In the genomic region with DNA sequence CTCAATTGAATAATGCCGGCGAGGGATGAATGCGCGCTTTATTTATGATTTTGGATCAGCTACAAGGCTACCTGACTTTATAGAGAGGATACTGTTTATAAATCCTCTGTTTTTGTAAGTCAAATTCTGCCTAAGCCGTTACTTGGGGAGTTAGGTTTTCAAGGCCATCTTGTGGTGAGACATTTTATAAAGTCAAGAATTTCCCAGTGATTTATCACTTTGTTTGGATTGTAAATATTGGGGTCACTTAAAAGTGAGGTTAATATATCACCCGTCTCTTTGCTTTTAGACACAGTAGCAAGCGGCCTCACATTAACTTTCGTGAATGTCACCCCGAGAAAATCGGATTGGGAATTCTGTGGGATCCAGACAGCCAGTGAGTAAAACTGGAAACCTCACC, we compare ENCODE assay signal across 21 mouse cellular contexts.
DNase-seq lines count a peak whose midpoint lies in the region; ATAC-seq and TF ChIP-seq lines count a peak whose summit lies in the region.
"Had no signal": no experiment of that assay in that cellular context is flagged by ENCODE, and none has a peak within 500 bp of the region (broad histone marks: within the 10 kb centered on the region; RNA-seq: fewer than 3 reads in every experiment).

No protein-coding gene starts in this region.

- H3K36me3 ChIP-seq in kidney, adult 2 months (ENCODE audit: control insufficient read depth, insufficient read depth, low read length) = no peaks in the 10 kb centered on the region
- H3K36me3 ChIP-seq in kidney, postnatal 0 days (ENCODE audit: insufficient read depth, low read length) = no peaks in the 10 kb centered on the region
- no peaks in the 10 kb centered on the region for H3K36me3 ChIP-seq in midbrain, postnatal 0 days (ENCODE audit: insufficient read depth, low read length)
- H3K36me3 ChIP-seq in midbrain, embryonic 15.5 days (replicated peaks) = no peaks in the 10 kb centered on the region
- H3K36me3 ChIP-seq: embryonic facial prominence, embryonic 10.5 days; G1E; heart, embryonic 10.5 days had no signal

- peak; percentile 3; the same call in 1 of the 2 replicates for TF ChIP-seq CTCF in gastrocnemius, adult 2 months (IDR thresholded peaks at IDR 0.05)
- TF ChIP-seq CTCF in kidney, adult 2 months (conservative IDR thresholded peaks at IDR 0.05; ENCODE audit: insufficient read depth, insufficient read length, low read depth, low read length) = no peak
- peak; percentile 40 for TF ChIP-seq CTCF in kidney, postnatal 0 days (IDR thresholded peaks at IDR 0.05; ENCODE audit: low read depth)
- peak; percentile 31 for TF ChIP-seq CTCF in midbrain, postnatal 0 days (IDR thresholded peaks at IDR 0.05)

- H3K9me3 ChIP-seq in kidney, postnatal 0 days (replicated peaks; ENCODE audit: low read length) = no peaks in the 10 kb centered on the region
- H3K9me3 ChIP-seq in midbrain, postnatal 0 days (ENCODE audit: low read length) = no peaks in the 10 kb centered on the region
- no peaks in the 10 kb centered on the region for H3K9me3 ChIP-seq in midbrain, embryonic 15.5 days
- H3K9me3 ChIP-seq: forebrain, embryonic 13.5 days; heart, embryonic 10.5 days had no signal

- H3K4me2 ChIP-seq in kidney, postnatal 0 days (ENCODE audit: low read length) = peak overlapping the region; percentile 8
- no peak overlapping the region for H3K4me2 ChIP-seq in midbrain, postnatal 0 days (ENCODE audit: low read depth, low read length, poor library complexity, severe bottlenecking)
- H3K4me2 ChIP-seq in midbrain, embryonic 15.5 days = no peak overlapping the region
- H3K4me2 ChIP-seq: forebrain, embryonic 13.5 days had no signal

- intact Hi-C loops in gastrocnemius, adult 2 months (cut with DNase I) = no loop called here

- no peak overlapping the region for H3K4me3 ChIP-seq in gastrocnemius, adult 2 months
- no peak overlapping the region for H3K4me3 ChIP-seq in kidney, adult 2 months (ENCODE audit: insufficient read depth, low read depth, low read length)
- H3K4me3 ChIP-seq in kidney, postnatal 0 days (replicated peaks; ENCODE audit: low read depth, low read length) = no peak overlapping the region
- no peak overlapping the region for H3K4me3 ChIP-seq in midbrain, postnatal 0 days (ENCODE audit: low read depth, low read length)
- no peak overlapping the region for H3K4me3 ChIP-seq in midbrain, embryonic 15.5 days
- H3K4me3 ChIP-seq: embryonic facial prominence, embryonic 10.5 days; forebrain, embryonic 13.5 days; heart, embryonic 10.5 days had no signal

- WGBS in kidney, adult 2 months = 50% methylated on average over 10 of the region's 10 CpGs
- WGBS in kidney, postnatal 0 days = 40% methylated on average over 10 of the region's 10 CpGs
- WGBS in midbrain, postnatal 0 days = 90% methylated on average over 10 of the region's 10 CpGs
- 92% methylated on average over 10 of the region's 10 CpGs for WGBS in midbrain, embryonic 15.5 days

- H3K9ac ChIP-seq in kidney, postnatal 0 days (ENCODE audit: low read depth, low read length) = no peak overlapping the region
- no peak overlapping the region for H3K9ac ChIP-seq in midbrain, postnatal 0 days (replicated peaks; ENCODE audit: low read length, poor library complexity, severe bottlenecking)
- H3K9ac ChIP-seq in midbrain, embryonic 15.5 days = no peak overlapping the region
- H3K9ac ChIP-seq: forebrain, embryonic 13.5 days; forebrain, postnatal 0 days had no signal

- no peak for TF ChIP-seq POLR2A in kidney, adult 2 months (IDR thresholded peaks at IDR 0.05; ENCODE audit: low read depth, low read length)

- no peaks in the 10 kb centered on the region for H3K27me3 ChIP-seq in kidney, adult 2 months (replicated peaks; ENCODE audit: control insufficient read depth, insufficient read depth, low read length)
- no peaks in the 10 kb centered on the region for H3K27me3 ChIP-seq in kidney, postnatal 0 days (ENCODE audit: insufficient read depth, low read length)
- no peaks in the 10 kb centered on the region for H3K27me3 ChIP-seq in midbrain, postnatal 0 days (ENCODE audit: insufficient read depth, low read length)
- H3K27me3 ChIP-seq in midbrain, embryonic 15.5 days (replicated peaks) = no peaks in the 10 kb centered on the region
- H3K27me3 ChIP-seq: forebrain, embryonic 13.5 days had no signal

- no peak for ATAC-seq in kidney, postnatal 0 days (replicated peaks; ENCODE audit: low FRiP score, low read depth)
- ATAC-seq in midbrain, postnatal 0 days (ENCODE audit: low FRiP score) = no peak
- ATAC-seq in midbrain, embryonic 15.5 days (replicated peaks) = no peak
- ATAC-seq: CD4-positive, CD25-positive, alpha-beta regulatory T cell, adult 4 months; forebrain, embryonic 13.5 days; forebrain, postnatal 0 days had no signal

- peaks cover 4% of the 10 kb centered on the region for H3K4me1 ChIP-seq in kidney, adult 2 months (ENCODE audit: control insufficient read depth, insufficient read depth, low read length)
- H3K4me1 ChIP-seq in kidney, postnatal 0 days (replicated peaks; ENCODE audit: insufficient read depth, low read length) = peaks cover 9% of the 10 kb centered on the region; the same call in 1 of the 2 replicates
- H3K4me1 ChIP-seq in midbrain, postnatal 0 days (ENCODE audit: insufficient read depth, low read length) = no peaks in the 10 kb centered on the region
- no peaks in the 10 kb centered on the region for H3K4me1 ChIP-seq in midbrain, embryonic 15.5 days
- H3K4me1 ChIP-seq: forebrain, embryonic 13.5 days had no signal

- H3K27ac ChIP-seq in gastrocnemius, adult 2 months = no peak overlapping the region
- no peak overlapping the region for H3K27ac ChIP-seq in kidney, adult 2 months (ENCODE audit: insufficient read depth, low read depth, low read length)
- H3K27ac ChIP-seq in kidney, postnatal 0 days = no peak overlapping the region
- no peak overlapping the region for H3K27ac ChIP-seq in midbrain, postnatal 0 days (ENCODE audit: low read depth, low read length)
- no peak overlapping the region for H3K27ac ChIP-seq in midbrain, embryonic 15.5 days
- H3K27ac ChIP-seq: embryonic facial prominence, embryonic 10.5 days; forebrain, embryonic 13.5 days; heart, embryonic 10.5 days had no signal

- DNase-seq in gastrocnemius, adult 2 months = no peak
- DNase-seq in gastrocnemius, postnatal 10 days = no peak
- peak; percentile 36 for DNase-seq in kidney, adult 2 months
- no peak for DNase-seq in kidney, postnatal 14 days
- DNase-seq in kidney, postnatal 0 days (ENCODE audit: low spot score) = peak; percentile 78
- no peak for DNase-seq in kidney, postnatal 4 days
- no peak for DNase-seq in midbrain, postnatal 0 days (ENCODE audit: low spot score)
- DNase-seq: adrenal gland, adult 8-10 months; adrenal gland, postnatal 36 days; B cell, adult 2 months; cerebellum, adult 2 months; cerebellum, postnatal 10 days; forebrain, postnatal 0 days; gastrocnemius, postnatal 36 days; heart, postnatal 14 days had no signal

Comparison
In these comparisons a context has a peak if more than half of its experiments do, and no peak if none do; other contexts are left out.
1. DNase-seq: peak in kidney, adult 2 months (single experiment) and kidney, postnatal 0 days (single experiment); none in gastrocnemius, adult 2 months (single experiment), gastrocnemius, postnatal 10 days (single experiment), kidney, postnatal 14 days (single experiment), kidney, postnatal 4 days (0 of 2) and midbrain, postnatal 0 days (single experiment).